Mouse (Mus musculus): ENCODE data around the gene Guca1b. TPM values are rescaled to one million over a fixed set of nuclear protein-coding genes. Genes with fewer than 3 reads are reported as not detected.

Gene Guca1b
- 1.2 TPM in 2 replicates for polyA plus RNA-seq (2012; rRNA removed)

DNA sequence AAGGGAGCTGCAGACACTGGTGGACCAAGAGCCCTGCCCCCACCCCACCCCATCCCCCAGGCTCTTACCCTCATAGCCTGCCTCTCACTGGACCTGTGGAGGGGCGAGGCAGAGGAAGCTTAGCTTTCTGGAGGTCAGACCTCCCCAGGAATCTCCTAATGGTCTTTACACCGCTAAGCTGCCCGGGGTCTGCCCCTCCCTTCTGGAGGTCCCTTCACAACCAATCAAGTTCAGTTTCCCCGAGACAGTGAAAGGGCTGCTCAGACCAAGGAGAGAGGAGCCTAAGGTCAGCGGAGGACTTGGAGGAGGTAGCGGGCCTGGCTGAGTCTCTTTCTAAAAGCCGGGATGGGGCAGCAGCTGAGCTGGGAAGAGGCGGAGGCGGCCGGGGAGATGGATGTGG lies at the start of gene Guca1b:
Gene Guca1b, plus strand, starts transcription at position 249 of the 400 bp plus-strand sequence.
- no peak for TF ChIP-seq CTCF (IDR thresholded peaks at IDR 0.05; ENCODE audit: borderline replicate concordance, extremely low read depth, insufficient read depth, insufficient read length)
- TF ChIP-seq POLR2A (IDR thresholded peaks at IDR 0.05; ENCODE audit: borderline replicate concordance, extremely low read depth, insufficient read depth, insufficient read length, poor library complexity, severe bottlenecking): no peak
- no peak for DNase-seq (ENCODE audit: low read depth)

GRCm38 (mm10) chr17:47343121-47343520 lies 42.1 kb upstream of the Guca1b start:
- TF ChIP-seq POLR2A (IDR thresholded peaks at IDR 0.05; ENCODE audit: borderline replicate concordance, extremely low read depth, insufficient read depth, insufficient read length, poor library complexity, severe bottlenecking) (no peak), CTCF (IDR thresholded peaks at IDR 0.05; ENCODE audit: borderline replicate concordance, extremely low read depth, insufficient read depth, insufficient read length) (no peak)
- DNase-seq (ENCODE audit: low read depth): no peak

DNA sequence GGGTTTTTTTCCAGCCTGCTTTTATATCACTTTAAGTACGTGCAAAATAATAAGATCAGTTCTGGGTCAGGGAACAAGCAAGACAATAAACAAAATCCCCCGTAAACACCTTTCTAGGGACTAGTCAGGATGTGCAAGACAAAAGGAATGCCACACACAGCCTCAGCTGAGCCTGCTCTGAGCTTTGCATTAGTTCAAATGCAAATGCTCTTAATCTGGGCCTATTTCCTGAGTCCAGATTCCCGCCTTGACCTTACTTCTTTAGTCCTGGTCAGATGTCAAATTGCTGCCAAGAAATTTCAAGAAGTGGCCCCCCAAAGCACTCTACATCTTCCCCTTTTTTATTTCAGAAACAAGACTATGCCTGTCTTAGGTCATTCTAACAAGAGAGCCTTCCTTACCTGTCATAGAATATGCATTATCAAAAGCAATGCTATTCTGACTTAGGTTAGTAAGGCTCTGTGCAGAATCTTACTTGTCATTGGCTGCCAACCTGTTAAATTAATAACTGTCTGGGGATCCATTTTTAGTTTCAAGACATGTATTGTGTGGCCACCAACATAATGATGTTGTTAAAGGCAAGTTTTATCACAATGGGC lies 35.4 kb upstream of the Guca1b start:
- TF ChIP-seq CTCF (IDR thresholded peaks at IDR 0.05; ENCODE audit: borderline replicate concordance, extremely low read depth, insufficient read depth, insufficient read length) (no peak), POLR2A (IDR thresholded peaks at IDR 0.05; ENCODE audit: borderline replicate concordance, extremely low read depth, insufficient read depth, insufficient read length, poor library complexity, severe bottlenecking) (no peak)
- DNase-seq (ENCODE audit: low read depth): peak; percentile 23

DNA sequence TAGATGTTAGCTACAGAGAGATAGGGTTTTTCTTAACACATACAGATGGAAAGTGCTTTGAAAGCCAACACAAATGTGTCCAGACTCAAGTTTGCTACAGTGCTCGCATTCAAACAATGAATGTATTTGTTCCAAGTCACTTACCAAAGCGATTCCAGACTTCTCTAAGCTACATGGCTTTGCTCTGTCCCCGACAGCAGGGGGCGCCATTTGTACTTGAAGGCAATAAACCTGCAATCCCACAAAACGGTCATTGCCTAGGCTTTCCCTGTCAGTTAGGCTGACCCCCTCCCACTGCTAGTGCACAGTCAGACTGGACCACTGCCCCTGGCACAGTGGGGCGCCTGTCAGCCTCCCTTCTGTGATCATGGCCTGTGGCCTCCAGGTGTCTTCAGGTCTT lies 25.2 kb upstream of the Guca1b start:
- TF ChIP-seq CTCF (IDR thresholded peaks at IDR 0.05; ENCODE audit: borderline replicate concordance, extremely low read depth, insufficient read depth, insufficient read length) (peak; percentile 52; the same call in 1 of the 2 replicates), POLR2A (IDR thresholded peaks at IDR 0.05; ENCODE audit: borderline replicate concordance, extremely low read depth, insufficient read depth, insufficient read length, poor library complexity, severe bottlenecking) (no peak)

DNA sequence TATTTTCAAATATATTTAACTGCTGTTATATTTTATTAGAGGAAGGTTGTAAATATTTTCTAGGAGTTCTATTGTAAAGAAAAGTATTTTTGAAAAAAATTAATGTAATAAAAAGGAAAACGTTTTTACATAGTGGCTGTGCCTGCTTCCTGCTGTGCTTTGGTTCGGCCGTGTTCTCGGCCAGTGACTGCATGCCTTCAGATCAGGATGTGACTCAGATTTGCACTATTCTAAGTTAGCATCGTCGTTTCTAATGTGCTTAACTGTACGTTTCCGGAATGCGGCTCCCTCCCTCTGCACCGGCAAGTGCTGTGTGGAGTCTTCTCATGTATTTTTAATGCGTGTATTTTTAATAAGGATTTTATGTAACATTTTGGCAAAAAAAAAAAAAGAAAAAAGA lies 23.9 kb upstream of the Guca1b start:
- TF ChIP-seq CTCF (IDR thresholded peaks at IDR 0.05; ENCODE audit: borderline replicate concordance, extremely low read depth, insufficient read depth, insufficient read length) (no peak), POLR2A (IDR thresholded peaks at IDR 0.05; ENCODE audit: borderline replicate concordance, extremely low read depth, insufficient read depth, insufficient read length, poor library complexity, severe bottlenecking) (no peak)
- DNase-seq (ENCODE audit: low read depth): no peak

More for the DNA sequence above, 25.2 kb upstream of the Guca1b start:
- DNase-seq (ENCODE audit: low read depth): peak; percentile 34

GRCm38 (mm10) chr17:47368401-47369086 lies 16.6 kb upstream of the Guca1b start, which contains the start of gene Mrps10:
Gene Mrps10, plus strand, starts transcription at chr17:47368887.
- TF ChIP-seq POLR2A (IDR thresholded peaks at IDR 0.05; ENCODE audit: borderline replicate concordance, extremely low read depth, insufficient read depth, insufficient read length, poor library complexity, severe bottlenecking) (peak; percentile 57; the same call in 1 of the 2 replicates), CTCF (IDR thresholded peaks at IDR 0.05; ENCODE audit: borderline replicate concordance, extremely low read depth, insufficient read depth, insufficient read length) (no peak)
- peak; percentile 98 for DNase-seq (ENCODE audit: low read depth)

GRCm38 (mm10) chr17:47369087-47369443 lies 16.1 kb upstream of the Guca1b start:
- DNase-seq (ENCODE audit: low read depth): no peak
- TF ChIP-seq CTCF (IDR thresholded peaks at IDR 0.05; ENCODE audit: borderline replicate concordance, extremely low read depth, insufficient read depth, insufficient read length) (no peak), POLR2A (IDR thresholded peaks at IDR 0.05; ENCODE audit: borderline replicate concordance, extremely low read depth, insufficient read depth, insufficient read length, poor library complexity, severe bottlenecking) (no peak)

GRCm38 (mm10) chr17:47371451-47371850 lies 13.7 kb upstream of the Guca1b start:
- DNase-seq (ENCODE audit: low read depth): peak; percentile 80
- TF ChIP-seq POLR2A (IDR thresholded peaks at IDR 0.05; ENCODE audit: borderline replicate concordance, extremely low read depth, insufficient read depth, insufficient read length, poor library complexity, severe bottlenecking) (no peak), CTCF (IDR thresholded peaks at IDR 0.05; ENCODE audit: borderline replicate concordance, extremely low read depth, insufficient read depth, insufficient read length) (peak; percentile 84; the same call in 1 of the 2 replicates)

GRCm38 (mm10) chr17:47373991-47374390 lies 11.2 kb upstream of the Guca1b start:
- DNase-seq (ENCODE audit: low read depth): no peak
- TF ChIP-seq POLR2A (IDR thresholded peaks at IDR 0.05; ENCODE audit: borderline replicate concordance, extremely low read depth, insufficient read depth, insufficient read length, poor library complexity, severe bottlenecking) (no peak), CTCF (IDR thresholded peaks at IDR 0.05; ENCODE audit: borderline replicate concordance, extremely low read depth, insufficient read depth, insufficient read length) (no peak)

- DNase-seq (ENCODE audit: low read depth): no peak
- no peak for TF ChIP-seq CTCF (IDR thresholded peaks at IDR 0.05; ENCODE audit: borderline replicate concordance, extremely low read depth, insufficient read depth, insufficient read length)
- no peak for TF ChIP-seq POLR2A (IDR thresholded peaks at IDR 0.05; ENCODE audit: borderline replicate concordance, extremely low read depth, insufficient read depth, insufficient read length, poor library complexity, severe bottlenecking)
These were observed 8.4 kb upstream of the Guca1b start for GRCm38 (mm10) chr17:47376779-47377280.

DNA sequence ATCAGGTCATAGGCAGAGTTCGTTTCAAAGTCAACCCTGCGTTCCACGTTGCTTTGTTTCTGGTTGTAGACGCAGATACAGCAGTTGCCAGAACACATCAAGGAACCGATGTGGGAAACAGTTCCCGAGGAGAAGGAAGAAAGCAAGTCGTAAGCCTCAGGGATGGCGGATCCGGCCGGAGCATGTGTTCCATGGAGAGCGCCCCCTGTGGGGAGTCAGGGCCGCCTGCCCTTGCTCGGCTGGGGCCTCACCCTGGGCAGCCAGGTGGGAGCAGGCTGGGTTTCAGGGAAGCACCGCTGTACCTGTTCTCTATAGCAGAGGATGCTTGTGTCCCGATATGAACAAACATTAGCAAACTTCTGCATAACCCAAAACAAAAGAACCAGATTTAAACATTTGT lies 7.1 kb upstream of the Guca1b start:
- DNase-seq (ENCODE audit: low read depth): no peak
- TF ChIP-seq CTCF (IDR thresholded peaks at IDR 0.05; ENCODE audit: borderline replicate concordance, extremely low read depth, insufficient read depth, insufficient read length) (no peak), POLR2A (IDR thresholded peaks at IDR 0.05; ENCODE audit: borderline replicate concordance, extremely low read depth, insufficient read depth, insufficient read length, poor library complexity, severe bottlenecking) (no peak)
